Mouse (Mus musculus): ENCODE data around the gene Lyg1.
A peak's percentile ranks its signal among the peaks of the same experiment; 100 is the strongest.

The Lyg1 gene

GRCm38 (mm10) chr1:37965571-37965970, 8.0 kb upstream of the Lyg1 start:
- Histone ChIP-seq H3K9me3 (ENCODE audit: low read length) (no peaks in the 10 kb centered on the region), H3K27me3 (ENCODE audit: insufficient read depth, low read length) (no peaks in the 10 kb centered on the region), H3K4me3 (replicated peaks; ENCODE audit: low read length) (no peak overlapping the region), H3K36me3 (ENCODE audit: insufficient read depth, low read length) (no peaks in the 10 kb centered on the region), H3K4me1 (replicated peaks; ENCODE audit: low read depth, low read length) (peaks cover 14% of the 10 kb centered on the region)
- no peak for TF ChIP-seq POU5F1 (IDR thresholded peaks at IDR 0.05; ENCODE audit: borderline replicate concordance, low read length)
- TF ChIP-seq NANOG (IDR thresholded peaks at IDR 0.05; ENCODE audit: borderline replicate concordance, low read length) = no peak
- TF ChIP-seq CTCF (conservative IDR thresholded peaks at IDR 0.05; ENCODE audit: low read length) = peak; percentile 34

GRCm38 (mm10) chr1:37959486-37959885, 1.9 kb upstream of the Lyg1 start:
- TF ChIP-seq CTCF (conservative IDR thresholded peaks at IDR 0.05; ENCODE audit: low read length) = no peak
- TF ChIP-seq POU5F1 (IDR thresholded peaks at IDR 0.05; ENCODE audit: borderline replicate concordance, low read length) = no peak
- no peak for TF ChIP-seq NANOG (IDR thresholded peaks at IDR 0.05; ENCODE audit: borderline replicate concordance, low read length)

GRCm38 (mm10) chr1:37958516-37958915, 957 bp upstream of the Lyg1 start:
- Histone ChIP-seq H3K9me3 (ENCODE audit: low read length) (peaks cover 5% of the 10 kb centered on the region), H3K4me3 (replicated peaks; ENCODE audit: low read length) (no peak overlapping the region), H3K36me3 (ENCODE audit: insufficient read depth, low read length) (no peaks in the 10 kb centered on the region), H3K27me3 (ENCODE audit: insufficient read depth, low read length) (no peaks in the 10 kb centered on the region), H3K4me1 (replicated peaks; ENCODE audit: low read depth, low read length) (peaks cover 49% of the 10 kb centered on the region)
- TF ChIP-seq POU5F1 (IDR thresholded peaks at IDR 0.05; ENCODE audit: borderline replicate concordance, low read length) (no peak), CTCF (conservative IDR thresholded peaks at IDR 0.05; ENCODE audit: low read length) (no peak), NANOG (IDR thresholded peaks at IDR 0.05; ENCODE audit: borderline replicate concordance, low read length) (no peak)

More at GRCm38 (mm10) chr1:37959486-37959885, 1.9 kb upstream of the Lyg1 start:
- Histone ChIP-seq H3K27me3 (ENCODE audit: insufficient read depth, low read length) (no peaks in the 10 kb centered on the region), H3K9me3 (ENCODE audit: low read length) (peaks cover 1% of the 10 kb centered on the region; the same call in 1 of the 2 replicates), H3K36me3 (ENCODE audit: insufficient read depth, low read length) (no peaks in the 10 kb centered on the region), H3K4me1 (replicated peaks; ENCODE audit: low read depth, low read length) (peaks cover 49% of the 10 kb centered on the region), H3K4me3 (replicated peaks; ENCODE audit: low read length) (no peak overlapping the region)

- H3K9me3 ChIP-seq (ENCODE audit: low read length) = peaks cover 14% of the 10 kb centered on the region
- H3K4me3 ChIP-seq (replicated peaks; ENCODE audit: low read length) = no peak overlapping the region
- H3K27me3 ChIP-seq (ENCODE audit: insufficient read depth, low read length) = no peaks in the 10 kb centered on the region
- H3K4me1 ChIP-seq (replicated peaks; ENCODE audit: low read depth, low read length) = peaks cover 49% of the 10 kb centered on the region
- TF ChIP-seq CTCF (conservative IDR thresholded peaks at IDR 0.05; ENCODE audit: low read length) = no peak
- no peak for TF ChIP-seq NANOG (IDR thresholded peaks at IDR 0.05; ENCODE audit: borderline replicate concordance, low read length)
- no peak for TF ChIP-seq POU5F1 (IDR thresholded peaks at IDR 0.05; ENCODE audit: borderline replicate concordance, low read length)
- H3K36me3 ChIP-seq (ENCODE audit: insufficient read depth, low read length) = no peaks in the 10 kb centered on the region
Observed at GRCm38 (mm10) chr1:37956690-37957431, 698 bp downstream of the Lyg1 start.

- no peaks in the 10 kb centered on the region for H3K27me3 ChIP-seq (ENCODE audit: insufficient read depth, low read length)
- H3K36me3 ChIP-seq (ENCODE audit: insufficient read depth, low read length) = no peaks in the 10 kb centered on the region
- peaks cover 30% of the 10 kb centered on the region for H3K9me3 ChIP-seq (ENCODE audit: low read length)
- H3K4me3 ChIP-seq (replicated peaks; ENCODE audit: low read length) = no peak overlapping the region
- no peak for TF ChIP-seq NANOG (IDR thresholded peaks at IDR 0.05; ENCODE audit: borderline replicate concordance, low read length)
- no peak for TF ChIP-seq CTCF (conservative IDR thresholded peaks at IDR 0.05; ENCODE audit: low read length)
- TF ChIP-seq POU5F1 (IDR thresholded peaks at IDR 0.05; ENCODE audit: borderline replicate concordance, low read length) = no peak
- H3K4me1 ChIP-seq (replicated peaks; ENCODE audit: low read depth, low read length) = peaks cover 44% of the 10 kb centered on the region
Observed at GRCm38 (mm10) chr1:37955251-37955650, 2.3 kb downstream of the Lyg1 start.

- Histone ChIP-seq H3K4me3 (replicated peaks; ENCODE audit: low read length) (no peak overlapping the region), H3K27me3 (ENCODE audit: insufficient read depth, low read length) (no peaks in the 10 kb centered on the region), H3K9me3 (ENCODE audit: low read length) (peaks cover 30% of the 10 kb centered on the region), H3K4me1 (replicated peaks; ENCODE audit: low read depth, low read length) (peaks cover 41% of the 10 kb centered on the region), H3K36me3 (ENCODE audit: insufficient read depth, low read length) (no peaks in the 10 kb centered on the region)
- no peak for TF ChIP-seq CTCF (conservative IDR thresholded peaks at IDR 0.05; ENCODE audit: low read length)
- TF ChIP-seq POU5F1 (IDR thresholded peaks at IDR 0.05; ENCODE audit: borderline replicate concordance, low read length) = no peak
- no peak for TF ChIP-seq NANOG (IDR thresholded peaks at IDR 0.05; ENCODE audit: borderline replicate concordance, low read length)
Observed at GRCm38 (mm10) chr1:37954786-37955185, 2.8 kb downstream of the Lyg1 start.

- H3K36me3 ChIP-seq (ENCODE audit: insufficient read depth, low read length) = no peaks in the 10 kb centered on the region
- no peak overlapping the region for H3K4me3 ChIP-seq (replicated peaks; ENCODE audit: low read length)
- H3K4me1 ChIP-seq (replicated peaks; ENCODE audit: low read depth, low read length) = peaks cover 19% of the 10 kb centered on the region
- TF ChIP-seq CTCF (conservative IDR thresholded peaks at IDR 0.05; ENCODE audit: low read length) (no peak), POU5F1 (IDR thresholded peaks at IDR 0.05; ENCODE audit: borderline replicate concordance, low read length) (no peak), NANOG (IDR thresholded peaks at IDR 0.05; ENCODE audit: borderline replicate concordance, low read length) (no peak)
- H3K27me3 ChIP-seq (ENCODE audit: insufficient read depth, low read length) = peaks cover 8% of the 10 kb centered on the region; the same call in 1 of the 2 replicates
- peaks cover 25% of the 10 kb centered on the region for H3K9me3 ChIP-seq (ENCODE audit: low read length)
Observed at GRCm38 (mm10) chr1:37948906-37949305, 8.7 kb downstream of the Lyg1 start.

GRCm38 (mm10) chr1:37931806-37932205, 25.8 kb downstream of the Lyg1 start:
- 0 out of 2 replicates have a peak, but pooled peaks cover 4% of the 10 kb centered on the region for H3K9me3 ChIP-seq (ENCODE audit: low read length)
- TF ChIP-seq NANOG (IDR thresholded peaks at IDR 0.05; ENCODE audit: borderline replicate concordance, low read length) = no peak
- no peak for TF ChIP-seq POU5F1 (IDR thresholded peaks at IDR 0.05; ENCODE audit: borderline replicate concordance, low read length)
- peak; percentile 29 for TF ChIP-seq CTCF (conservative IDR thresholded peaks at IDR 0.05; ENCODE audit: low read length)
- H3K4me1 ChIP-seq (replicated peaks; ENCODE audit: low read depth, low read length) = peaks cover 19% of the 10 kb centered on the region

More at GRCm38 (mm10) chr1:37931806-37932205, 25.8 kb downstream of the Lyg1 start:
- no peak overlapping the region for H3K4me3 ChIP-seq (replicated peaks; ENCODE audit: low read length)
- H3K36me3 ChIP-seq (ENCODE audit: insufficient read depth, low read length) = no peaks in the 10 kb centered on the region
- no peaks in the 10 kb centered on the region; the same call in 1 of the 2 replicates for H3K27me3 ChIP-seq (ENCODE audit: insufficient read depth, low read length)

All from E14TG2a.4 (cell line).